Mouse (Mus musculus) liver, adult 2 months (tissue): Measurements from ENCODE around the gene Pelp1.

Experiments
- CTCF ChIP-seq: fragments of 200-500 bp; IDR thresholded peaks from 2 replicates; pipeline ENCODE4 v1.5.1; 2011; ENCODE audit warnings: low read depth, low read length, control low read depth
- POLR2A ChIP-seq: fragments of 200-500 bp; IDR thresholded peaks from 2 replicates; pipeline ENCODE4 v1.6.1; 2011; ENCODE audit warnings: low read length, control low read depth; ENCODE audit not compliant: insufficient read depth; ENCODE audit errors: extremely low read depth

DNA sequence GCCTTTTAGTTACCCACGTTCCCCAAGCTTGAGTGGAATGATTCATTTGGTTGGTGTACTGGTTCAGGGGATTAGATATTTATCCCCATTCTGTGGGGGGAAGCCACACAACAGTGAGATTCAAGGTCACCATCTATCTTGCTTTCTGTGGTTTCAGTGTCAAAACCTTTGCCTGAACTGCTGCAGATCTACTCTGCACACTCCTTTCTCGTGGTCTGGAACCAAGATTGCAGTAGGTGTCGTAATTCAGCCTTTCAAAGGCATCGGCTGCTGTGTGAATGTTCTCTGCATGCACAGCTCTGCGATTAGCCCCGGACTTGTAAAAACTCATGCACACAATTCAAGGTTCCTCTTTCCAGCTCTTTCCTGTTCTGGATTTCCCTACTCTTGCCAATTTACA, 33.8 kb downstream of the Pelp1 start:
- TF ChIP-seq CTCF = no peak
- TF ChIP-seq POLR2A = no peak
